Mouse (Mus musculus) fat pad, adult 2 months (tissue): ENCODE measurements around the gene Cib2.
"Not testable (repeated sequence)": the region's sequence is repeated elsewhere in the genome, so short reads cannot be mapped to it uniquely, and the experiment has no call there.

Experiments used
- DNase-seq: peaks from one replicate; pipeline ENCODE4 v3.0.0-alpha.2; 2011; ENCODE audit warnings: low read depth, low spot score; ENCODE audit errors: extremely low read depth

Gene Cib2

GRCm38 (mm10) chr9:54559771-54560471, at the start of gene Cib2:
Gene Cib2 (minus strand): TSS chr9:54560218.
- DNase-seq, result no peak

GRCm38 (mm10) chr9:54604886-54605285, 44.9 kb upstream of the Cib2 start:
- no peak for DNase-seq

GRCm38 (mm10) chr9:54604131-54604654, 44.2 kb upstream of the Cib2 start:
- no peak for DNase-seq

- DNase-seq, result no peak
Observed at GRCm38 (mm10) chr9:54602916-54603315, 42.9 kb upstream of the Cib2 start.

GRCm38 (mm10) chr9:54602386-54602785, 42.4 kb upstream of the Cib2 start:
- no peak for DNase-seq

- no peak for DNase-seq
Observed at GRCm38 (mm10) chr9:54596752-54597465, 36.9 kb upstream of the Cib2 start.

- DNase-seq, result not testable (repeated sequence)
Observed at GRCm38 (mm10) chr9:54593652-54594051, 33.6 kb upstream of the Cib2 start.

GRCm38 (mm10) chr9:54587863-54588262, 27.8 kb upstream of the Cib2 start:
- no peak for DNase-seq

GRCm38 (mm10) chr9:54586199-54587061, 26.4 kb upstream of the Cib2 start, which contains the start of gene Idh3a:
Gene Idh3a (plus strand): TSS chr9:54586334.
- no peak for DNase-seq

GRCm38 (mm10) chr9:54585839-54586198, 25.8 kb upstream of the Cib2 start:
- DNase-seq, result no peak

GRCm38 (mm10) chr9:54584127-54584526, 24.1 kb upstream of the Cib2 start:
- DNase-seq, result not testable (repeated sequence)

- DNase-seq, result no peak
Observed at GRCm38 (mm10) chr9:54583712-54584111, 23.7 kb upstream of the Cib2 start.

- DNase-seq, result no peak
Observed at GRCm38 (mm10) chr9:54571130-54571839, 11.3 kb upstream of the Cib2 start.

GRCm38 (mm10) chr9:54568732-54569131, 8.7 kb upstream of the Cib2 start:
- DNase-seq, result no peak

- DNase-seq, result peak; percentile 88
Observed at GRCm38 (mm10) chr9:54566958-54567357, 6.9 kb upstream of the Cib2 start.

- no peak for DNase-seq
Observed at GRCm38 (mm10) chr9:54560831-54561601, 998 bp upstream of the Cib2 start.

GRCm38 (mm10) chr9:54558731-54559130, 1.3 kb downstream of the Cib2 start:
- DNase-seq, result no peak

- no peak for DNase-seq
Observed at GRCm38 (mm10) chr9:54555044-54555443, 5.0 kb downstream of the Cib2 start.

- no peak for DNase-seq
Observed at GRCm38 (mm10) chr9:54552409-54552808, 7.6 kb downstream of the Cib2 start.

GRCm38 (mm10) chr9:54549433-54549832, 10.6 kb downstream of the Cib2 start:
- peak; percentile 21 for DNase-seq
